Mouse (Mus musculus): ENCODE measurements at regions not wholly inside any gene's neighbourhood (a gene's known extent, or its start where the extent isn't known, plus 50 kb on each side); places are given as distances from the start of the nearest gene placed in this dataset.
A peak's percentile ranks its signal among the peaks of the same experiment; 100 is the strongest.

GRCm38 (mm10) chr3:35242871-35243529 is 510.9 kb upstream of the Atp11b start:
- DNase-seq: no peak
- TF ChIP-seq POLR2A (IDR thresholded peaks at IDR 0.05; ENCODE audit: borderline replicate concordance, extremely low read depth, low read depth, low read length) (no peak), CTCF (IDR thresholded peaks at IDR 0.05; ENCODE audit: insufficient read depth, low read length) (no peak)
- H3K4me3 ChIP-seq (replicated peaks; ENCODE audit: extremely low read depth, low read depth, low read length): no peak overlapping the region
- H3K4me1 ChIP-seq (ENCODE audit: control insufficient read depth, insufficient read depth, low read length): no peaks in the 10 kb centered on the region
- WGBS: 75% methylated on average over 10 of the region's 10 CpGs

- H3K4me1 ChIP-seq (ENCODE audit: control insufficient read depth, insufficient read depth, low read length): peaks cover 2% of the 10 kb centered on the region; the same call in 1 of the 2 replicates
- no peak overlapping the region for H3K4me3 ChIP-seq (replicated peaks; ENCODE audit: extremely low read depth, low read depth, low read length)
- WGBS: 45% methylated on average over 8 of the region's 8 CpGs
- DNase-seq: no peak
- no peak for TF ChIP-seq POLR2A (IDR thresholded peaks at IDR 0.05; ENCODE audit: borderline replicate concordance, extremely low read depth, low read depth, low read length)
- TF ChIP-seq CTCF (IDR thresholded peaks at IDR 0.05; ENCODE audit: insufficient read depth, low read length): no peak
These were observed 508.9 kb upstream of the Atp11b start for GRCm38 (mm10) chr3:35245003-35245402.

GRCm38 (mm10) chr3:35245946-35246665 is 507.8 kb upstream of the Atp11b start:
- H3K4me1 ChIP-seq (ENCODE audit: control insufficient read depth, insufficient read depth, low read length): peaks cover 2% of the 10 kb centered on the region; the same call in 1 of the 2 replicates
- no peak overlapping the region for H3K4me3 ChIP-seq (replicated peaks; ENCODE audit: extremely low read depth, low read depth, low read length)
- WGBS: 69% methylated on average over 10 of the region's 10 CpGs
- TF ChIP-seq POLR2A (IDR thresholded peaks at IDR 0.05; ENCODE audit: borderline replicate concordance, extremely low read depth, low read depth, low read length) (no peak), CTCF (IDR thresholded peaks at IDR 0.05; ENCODE audit: insufficient read depth, low read length) (no peak)
- DNase-seq: no peak

GRCm38 (mm10) chr3:35249160-35249559 is 504.7 kb upstream of the Atp11b start:
- TF ChIP-seq POLR2A (IDR thresholded peaks at IDR 0.05; ENCODE audit: borderline replicate concordance, extremely low read depth, low read depth, low read length) (no peak), CTCF (IDR thresholded peaks at IDR 0.05; ENCODE audit: insufficient read depth, low read length) (no peak)
- DNase-seq: peak; percentile 41
- Histone ChIP-seq H3K4me1 (ENCODE audit: control insufficient read depth, insufficient read depth, low read length) (peaks cover 2% of the 10 kb centered on the region; the same call in 1 of the 2 replicates), H3K4me3 (replicated peaks; ENCODE audit: extremely low read depth, low read depth, low read length) (no peak overlapping the region)
- 51% methylated on average over 10 of the region's 10 CpGs for WGBS

GRCm38 (mm10) chr3:35250092-35250749 is 503.7 kb upstream of the Atp11b start:
- TF ChIP-seq CTCF (IDR thresholded peaks at IDR 0.05; ENCODE audit: insufficient read depth, low read length) (no peak), POLR2A (IDR thresholded peaks at IDR 0.05; ENCODE audit: borderline replicate concordance, extremely low read depth, low read depth, low read length) (no peak)
- no peak for DNase-seq
- no peak overlapping the region for H3K4me3 ChIP-seq (replicated peaks; ENCODE audit: extremely low read depth, low read depth, low read length)
- H3K4me1 ChIP-seq (ENCODE audit: control insufficient read depth, insufficient read depth, low read length): peaks cover 2% of the 10 kb centered on the region; the same call in 1 of the 2 replicates
- 76% methylated on average over 14 of the region's 14 CpGs for WGBS

GRCm38 (mm10) chr3:35253861-35254260 is 500.0 kb upstream of the Atp11b start:
- Histone ChIP-seq H3K4me3 (replicated peaks; ENCODE audit: extremely low read depth, low read depth, low read length) (no peak overlapping the region), H3K4me1 (ENCODE audit: control insufficient read depth, insufficient read depth, low read length) (peaks cover 2% of the 10 kb centered on the region; the same call in 1 of the 2 replicates)
- 61% methylated on average over 5 of the region's 5 CpGs for WGBS
- no peak for DNase-seq
- no peak for TF ChIP-seq CTCF (IDR thresholded peaks at IDR 0.05; ENCODE audit: insufficient read depth, low read length)
- TF ChIP-seq POLR2A (IDR thresholded peaks at IDR 0.05; ENCODE audit: borderline replicate concordance, extremely low read depth, low read depth, low read length): no peak

- Histone ChIP-seq H3K4me1 (ENCODE audit: control insufficient read depth, insufficient read depth, low read length) (no peaks in the 10 kb centered on the region), H3K4me3 (replicated peaks; ENCODE audit: extremely low read depth, low read depth, low read length) (no peak overlapping the region)
- no peak for TF ChIP-seq POLR2A (IDR thresholded peaks at IDR 0.05; ENCODE audit: borderline replicate concordance, extremely low read depth, low read depth, low read length)
- no peak for TF ChIP-seq CTCF (IDR thresholded peaks at IDR 0.05; ENCODE audit: insufficient read depth, low read length)
- no peak for DNase-seq
- WGBS: 80% methylated on average over 6 of the region's 6 CpGs
These were observed 493.0 kb upstream of the Atp11b start for GRCm38 (mm10) chr3:35260936-35261335.

GRCm38 (mm10) chr3:35268949-35269348 is 485.0 kb upstream of the Atp11b start:
- DNase-seq: no peak
- WGBS: 55% methylated on average over 4 of the region's 4 CpGs
- TF ChIP-seq CTCF (IDR thresholded peaks at IDR 0.05; ENCODE audit: insufficient read depth, low read length) (no peak), POLR2A (IDR thresholded peaks at IDR 0.05; ENCODE audit: borderline replicate concordance, extremely low read depth, low read depth, low read length) (no peak)
- no peak overlapping the region for H3K4me3 ChIP-seq (replicated peaks; ENCODE audit: extremely low read depth, low read depth, low read length)
- no peaks in the 10 kb centered on the region for H3K4me1 ChIP-seq (ENCODE audit: control insufficient read depth, insufficient read depth, low read length)

- TF ChIP-seq CTCF (IDR thresholded peaks at IDR 0.05; ENCODE audit: insufficient read depth, low read length) (no peak), POLR2A (IDR thresholded peaks at IDR 0.05; ENCODE audit: borderline replicate concordance, extremely low read depth, low read depth, low read length) (no peak)
- WGBS: 68% methylated on average over 7 of the region's 7 CpGs
These were observed 483.7 kb upstream of the Atp11b start for GRCm38 (mm10) chr3:35269977-35270880.

More at GRCm38 (mm10) chr3:35269977-35270880, 483.7 kb upstream of the Atp11b start:
- no peak for DNase-seq
- Histone ChIP-seq H3K4me1 (ENCODE audit: control insufficient read depth, insufficient read depth, low read length) (no peaks in the 10 kb centered on the region), H3K4me3 (replicated peaks; ENCODE audit: extremely low read depth, low read depth, low read length) (no peak overlapping the region)
